Mouse (Mus musculus): ENCODE data around the gene Nlrp9a. TPM values are rescaled to one million over a fixed set of nuclear protein-coding genes. Genes with fewer than 3 reads are reported as not detected.
"Not testable (repeated sequence)": the region's sequence is repeated elsewhere in the genome, so short reads cannot be mapped to it uniquely, and the experiment has no call there.

Gene Nlrp9a
- not detected in 2 replicates for polyA plus RNA-seq (2016; fragmentation: Nextera tagmentation; extraction: Ambion mirVana)

DNA sequence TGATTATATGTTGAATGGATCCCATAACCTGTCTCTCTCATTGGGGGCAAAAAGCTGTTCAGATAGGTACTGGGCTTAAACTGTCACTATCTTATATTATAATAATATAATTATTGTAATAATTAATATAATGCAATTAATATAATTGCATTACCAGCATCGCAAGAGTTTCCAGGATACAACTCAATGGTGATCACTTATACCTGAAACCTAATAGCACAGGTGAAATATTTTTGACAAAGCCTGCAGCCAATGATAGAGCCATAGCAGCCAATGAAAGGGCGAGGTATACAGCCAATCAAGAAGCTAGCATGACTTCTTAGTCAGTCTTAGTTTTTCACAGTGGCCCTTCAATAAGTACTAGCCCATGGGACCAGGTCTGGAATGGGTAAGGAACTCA lies at the start of gene Nlrp9a:
Gene Nlrp9a (plus strand): TSS at position 301 of the 400 bp plus-strand sequence.
- not testable (repeated sequence) for H3K27me3 ChIP-seq (ENCODE audit: low read depth, poor library complexity, severe bottlenecking); H3K36me3 ChIP-seq; H3K27ac ChIP-seq; DNase-seq (ENCODE audit: low spot score); H3K4me3 ChIP-seq; H3K9me3 ChIP-seq (replicated peaks); H3K4me1 ChIP-seq
- WGBS, result 71% methylated on average over 2 of the region's 2 CpGs

GRCm38 (mm10) chr7:26489514-26489913 lies 45.3 kb upstream of the Nlrp9a start:
- not testable (repeated sequence) for H3K9me3 ChIP-seq (replicated peaks); H3K27ac ChIP-seq; H3K4me1 ChIP-seq; DNase-seq (ENCODE audit: low spot score); H3K36me3 ChIP-seq; H3K27me3 ChIP-seq (ENCODE audit: low read depth, poor library complexity, severe bottlenecking); H3K4me3 ChIP-seq
- WGBS, result 83% methylated on average over 18 of the region's 18 CpGs

- Histone ChIP-seq H3K27ac (no peak overlapping the region), H3K9me3 (replicated peaks) (no peaks in the 10 kb centered on the region), H3K4me1 (no peaks in the 10 kb centered on the region), H3K4me3 (no peak overlapping the region), H3K36me3 (no peaks in the 10 kb centered on the region), H3K27me3 (ENCODE audit: low read depth, poor library complexity, severe bottlenecking) (no peaks in the 10 kb centered on the region)
- no peak for DNase-seq (ENCODE audit: low spot score)
These were observed 54.3 kb downstream of the Nlrp9a start for GRCm38 (mm10) chr7:26589077-26589476.

DNA sequence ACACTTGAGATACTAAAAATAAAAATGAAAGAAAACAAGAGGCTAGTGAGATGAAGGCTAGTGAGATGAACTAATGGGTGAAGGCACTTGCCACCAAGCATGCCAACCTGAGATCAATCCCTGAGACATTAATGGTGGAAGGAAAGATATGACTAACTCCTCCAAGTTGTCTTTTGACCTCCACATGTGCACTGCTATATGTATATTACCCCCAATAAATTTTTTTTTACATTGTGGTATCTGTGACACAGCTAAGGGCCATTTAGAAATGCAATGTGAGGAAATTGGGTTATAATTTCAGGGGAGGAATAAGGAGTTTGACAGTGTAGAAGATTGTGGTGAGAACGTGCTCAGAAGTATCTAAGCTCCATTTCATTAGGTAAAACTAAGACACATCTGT lies 55.0 kb downstream of the Nlrp9a start:
- no peak overlapping the region for H3K27ac ChIP-seq
- H3K4me1 ChIP-seq, result no peaks in the 10 kb centered on the region
- 58% methylated on average over 1 of the region's 1 CpGs for WGBS
- no peaks in the 10 kb centered on the region for H3K27me3 ChIP-seq (ENCODE audit: low read depth, poor library complexity, severe bottlenecking)
- DNase-seq (ENCODE audit: low spot score), result no peak
- no peaks in the 10 kb centered on the region for H3K36me3 ChIP-seq
- H3K9me3 ChIP-seq (replicated peaks), result no peaks in the 10 kb centered on the region
- H3K4me3 ChIP-seq, result no peak overlapping the region

- not testable (repeated sequence) for H3K9me3 ChIP-seq (replicated peaks); H3K36me3 ChIP-seq; H3K27ac ChIP-seq; H3K27me3 ChIP-seq (ENCODE audit: low read depth, poor library complexity, severe bottlenecking); DNase-seq (ENCODE audit: low spot score); H3K4me1 ChIP-seq; H3K4me3 ChIP-seq
- 90% methylated on average over 1 of the region's 1 CpGs for WGBS
These were observed 83.5 kb downstream of the Nlrp9a start, which contains the start of gene Vmn1r185 for GRCm38 (mm10) chr7:26618364-26618763. Gene Vmn1r185 (minus strand): TSS chr7:26618464.

Small RNA genes lying within 50 kb of the gene (microRNA-seq; reads per million reads assigned to microRNA genes)
- not detected for gene Gm25947

Other genes starting within 250 kb of the Nlrp9a start
- gene Cyp2a4, start 227.9 kb upstream of the Nlrp9a start, polyA plus RNA-seq (2016; fragmentation: Nextera tagmentation; extraction: Ambion mirVana), result not detected in 2 replicates
- not detected in 2 replicates for gene Nlrp9c, start 131.3 kb upstream of the Nlrp9a start, polyA plus RNA-seq (2016; fragmentation: Nextera tagmentation; extraction: Ambion mirVana)
- gene Nlrp4a, start 99.9 kb upstream of the Nlrp9a start, polyA plus RNA-seq (2016; fragmentation: Nextera tagmentation; extraction: Ambion mirVana), result not detected in 2 replicates
- not detected in 2 replicates for gene Vmn1r185, start 83.4 kb downstream of the Nlrp9a start, polyA plus RNA-seq (2016; fragmentation: Nextera tagmentation; extraction: Ambion mirVana)
- gene Cyp2b23, start 151.4 kb downstream of the Nlrp9a start, polyA plus RNA-seq (2016; fragmentation: Nextera tagmentation; extraction: Ambion mirVana), result not detected in 2 replicates
- not detected in 2 replicates for gene Cyp2b19, start 222.1 kb downstream of the Nlrp9a start, polyA plus RNA-seq (2016; fragmentation: Nextera tagmentation; extraction: Ambion mirVana)